Mouse (Mus musculus) layer of hippocampus, adult 18-20 months (tissue): ENCODE measurements around the gene Irf9. TPM values are rescaled to one million over a fixed set of nuclear protein-coding genes. Genes with fewer than 3 reads are reported as not detected.

Experiments
- DNase-seq, 2 experiments: peaks; one replicate each; pipeline ENCODE4 v3.0.0; 2022; ENCODE audit warnings: low spot score in 2 of 2
- total RNA-seq, 2 experiments: library from RNA; stranded (reverse); gene quantifications; 2 replicates each; pipeline ENCODE4 v1.2.3; 2021

Irf9 gene
- total RNA-seq, 2 experiments from 2014 or later: 10.9 to 13.3 TPM

- no peak for DNase-seq
These were observed 2.5 kb downstream of the Irf9 start for GRCm38 (mm10) chr14:55605743-55606459.

GRCm38 (mm10) chr14:55608339-55608738 lies 5.0 kb downstream of the Irf9 start:
- DNase-seq: no peak

DNA sequence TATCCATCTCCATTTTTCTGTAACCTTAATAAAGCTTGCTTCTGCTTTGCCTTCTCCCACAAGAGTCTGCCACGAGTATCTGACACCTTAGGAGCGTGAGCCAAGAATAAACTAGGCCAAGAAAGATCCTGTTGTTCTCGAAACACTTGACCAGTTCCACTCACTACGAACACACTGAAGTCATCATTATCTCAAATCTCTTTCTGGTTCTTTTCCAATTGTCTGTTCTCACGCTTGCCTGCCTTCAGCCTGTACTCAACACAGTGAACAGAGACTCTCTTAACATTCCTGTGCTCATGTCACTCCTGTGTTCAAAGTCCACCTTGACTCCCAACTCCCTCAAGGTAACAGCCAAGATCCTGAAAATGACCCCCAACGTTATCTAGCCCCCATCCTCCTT lies 10.0 kb downstream of the Irf9 start:
- no peak for DNase-seq

- DNase-seq: no peak
These were observed 11.3 kb downstream of the Irf9 start for GRCm38 (mm10) chr14:55614565-55615178.

- DNase-seq: no peak
These were observed 12.5 kb downstream of the Irf9 start for GRCm38 (mm10) chr14:55615876-55616275.

DNA sequence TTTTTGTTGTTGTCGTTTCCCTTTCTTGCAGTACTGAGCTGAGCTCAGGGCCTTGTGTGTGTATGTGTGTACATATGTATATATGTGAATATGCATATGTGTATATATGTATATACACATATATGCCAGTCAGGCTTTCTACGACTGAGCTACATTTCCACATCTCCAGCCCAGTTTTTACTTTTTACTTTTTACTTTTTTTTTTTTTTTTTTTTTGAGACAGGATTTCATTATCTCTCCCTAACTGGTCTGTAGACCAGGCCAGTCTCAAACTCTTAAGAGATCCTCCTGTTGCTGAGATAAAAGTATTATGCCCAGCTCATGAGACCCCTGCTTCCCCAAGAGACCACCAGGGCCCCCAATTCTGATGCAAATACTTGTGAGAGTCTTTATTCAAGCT lies 13.5 kb downstream of the Irf9 start:
- no peak for DNase-seq

GRCm38 (mm10) chr14:55617822-55618221 lies 14.5 kb downstream of the Irf9 start, which contains the start of gene Rec8:
Rec8 (plus strand) TSS chr14:55618037.
- no peak for DNase-seq

GRCm38 (mm10) chr14:55618486-55619195 lies 15.3 kb downstream of the Irf9 start:
- no peak for DNase-seq

DNA sequence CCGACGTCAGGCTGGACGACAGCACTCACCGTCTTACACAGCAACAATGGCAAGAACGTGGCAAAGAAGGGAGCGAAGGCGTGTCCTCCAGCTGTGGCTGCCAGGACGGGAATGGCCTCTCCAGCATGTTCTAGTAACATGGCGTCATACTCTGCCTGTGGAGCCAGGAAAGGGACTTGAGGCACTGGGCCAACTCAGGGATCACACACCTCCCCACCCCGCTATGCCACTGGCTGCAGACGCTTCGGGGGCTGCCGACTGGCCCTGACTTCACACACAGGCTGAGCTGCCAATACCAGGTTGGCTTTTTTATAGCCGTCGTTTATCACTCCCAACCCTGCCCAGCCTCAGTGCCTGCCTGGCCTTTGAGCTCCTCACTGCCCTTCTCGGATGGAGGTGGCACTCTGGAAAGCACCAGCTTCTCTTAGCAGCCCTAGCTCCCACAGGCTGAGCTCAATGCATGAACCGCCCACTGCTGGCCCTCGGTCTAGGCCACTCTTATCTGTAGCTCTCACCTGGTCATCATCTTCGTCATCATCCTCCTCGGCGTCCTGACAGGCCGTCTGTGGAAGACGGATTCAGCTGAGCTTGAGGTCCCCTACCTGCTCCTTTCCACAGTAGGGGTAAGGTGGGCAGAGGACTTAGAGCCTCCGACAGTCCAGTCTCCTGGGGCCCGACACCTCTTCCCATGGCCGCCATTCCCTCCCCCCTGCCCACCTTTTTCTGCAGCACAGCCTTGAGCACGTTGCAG lies 24.9 kb downstream of the Irf9 start:
- DNase-seq: no peak

- peak in 1 of 2 experiments; percentile 48 for DNase-seq
These were observed 25.9 kb downstream of the Irf9 start for GRCm38 (mm10) chr14:55629312-55629711.

GRCm38 (mm10) chr14:55634874-55635522 lies 31.6 kb downstream of the Irf9 start:
- DNase-seq: peak in 1 of 2 experiments; percentile 36

DNA sequence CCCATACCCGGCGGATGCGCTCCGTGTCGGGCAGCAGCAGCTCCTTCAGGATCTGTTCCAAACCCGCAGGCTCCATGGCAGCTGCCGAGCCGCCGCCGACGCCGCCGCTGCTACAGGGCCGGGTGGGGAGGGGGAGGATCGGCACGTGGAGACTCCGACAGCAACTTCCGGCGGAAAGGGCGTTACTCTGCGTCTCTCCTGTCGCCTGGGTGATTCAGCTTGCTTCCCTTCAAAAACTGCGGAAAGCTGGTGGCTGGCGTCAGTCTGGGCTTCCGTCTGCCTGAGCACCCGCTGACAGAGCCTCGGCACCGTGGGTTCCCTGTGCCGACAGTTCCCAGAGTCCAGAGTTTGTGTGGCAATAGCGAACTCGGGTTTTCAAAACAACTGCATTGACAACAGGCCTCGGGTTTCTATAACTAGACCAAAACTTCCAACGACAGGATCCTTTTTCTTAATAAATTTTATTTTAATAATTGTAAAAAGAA lies 32.2 kb downstream of the Irf9 start, which contains the start of gene Ipo4:
TSS of gene Ipo4 (minus strand) at position 435 of the 485 bp plus-strand sequence.
- peak; percentile 88 to 94 for DNase-seq

DNA sequence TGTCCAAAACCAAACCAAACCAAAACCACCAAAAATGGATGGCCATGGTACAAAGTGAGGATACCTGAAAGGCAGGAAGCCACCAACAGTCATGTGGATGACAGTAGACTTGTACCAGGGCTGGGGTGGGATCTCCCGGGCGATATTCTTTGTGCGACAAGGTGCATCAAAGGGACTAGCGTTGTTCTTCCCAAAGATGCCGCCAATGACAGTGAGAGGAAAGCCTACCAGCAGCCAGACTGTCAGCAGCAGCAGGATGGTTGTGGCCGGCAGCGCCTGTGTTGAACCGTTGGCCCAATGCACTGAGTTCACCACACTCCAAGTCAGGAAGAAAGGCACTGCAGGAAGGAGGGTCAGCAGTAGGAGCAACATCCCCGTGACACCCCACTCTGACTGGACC lies 34.4 kb downstream of the Irf9 start, which contains the start of gene Gm49378:
TSS of gene Gm49378 (minus strand) at position 101 of the 400 bp plus-strand sequence.
- no peak for DNase-seq

GRCm38 (mm10) chr14:55640816-55641215 lies 37.4 kb downstream of the Irf9 start:
- no peak for DNase-seq

DNA sequence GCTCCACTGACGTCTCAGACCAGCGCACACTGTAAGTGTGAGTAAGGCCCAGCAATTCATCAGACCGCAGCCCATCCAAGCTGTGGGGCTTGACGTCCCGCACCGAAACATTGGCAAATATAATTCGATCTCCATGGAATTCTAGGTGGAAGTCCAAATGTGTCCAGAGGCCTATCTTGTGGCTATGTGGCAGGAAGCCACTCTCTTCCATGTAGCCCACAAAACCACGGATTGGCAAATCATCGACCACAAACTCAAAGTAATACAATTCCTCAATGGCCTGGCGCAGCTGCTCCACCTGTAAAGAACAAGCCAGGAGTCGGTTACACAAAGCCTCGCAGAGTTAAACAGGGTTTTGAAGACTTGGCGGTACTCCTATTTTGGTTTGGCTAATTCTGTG lies 37.9 kb downstream of the Irf9 start:
- DNase-seq: no peak

DNA sequence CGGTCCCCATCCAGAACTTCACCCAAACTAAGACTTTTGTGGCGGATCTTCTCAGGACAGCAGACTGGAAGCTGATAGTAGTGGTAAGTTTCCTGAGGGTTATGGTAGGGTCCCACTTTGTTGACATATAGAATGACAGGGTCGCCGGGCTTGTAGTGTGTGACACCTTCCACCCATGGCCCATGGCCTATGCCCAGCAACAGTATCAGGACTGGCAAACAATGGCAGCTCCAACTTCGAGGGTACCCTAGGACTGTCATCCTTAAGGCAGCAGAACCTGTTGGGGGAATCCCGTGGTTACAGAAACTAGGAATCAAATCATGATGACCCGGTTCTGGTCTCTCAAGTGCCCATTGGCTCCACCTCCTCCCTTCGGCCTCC lies 39.3 kb downstream of the Irf9 start:
- no peak for DNase-seq

- DNase-seq: peak; percentile 83 to 90
These were observed 39.9 kb downstream of the Irf9 start, which contains the start of gene Tm9sf1 for GRCm38 (mm10) chr14:55643060-55643907. Tm9sf1 (minus strand) TSS chr14:55643806.

DNA sequence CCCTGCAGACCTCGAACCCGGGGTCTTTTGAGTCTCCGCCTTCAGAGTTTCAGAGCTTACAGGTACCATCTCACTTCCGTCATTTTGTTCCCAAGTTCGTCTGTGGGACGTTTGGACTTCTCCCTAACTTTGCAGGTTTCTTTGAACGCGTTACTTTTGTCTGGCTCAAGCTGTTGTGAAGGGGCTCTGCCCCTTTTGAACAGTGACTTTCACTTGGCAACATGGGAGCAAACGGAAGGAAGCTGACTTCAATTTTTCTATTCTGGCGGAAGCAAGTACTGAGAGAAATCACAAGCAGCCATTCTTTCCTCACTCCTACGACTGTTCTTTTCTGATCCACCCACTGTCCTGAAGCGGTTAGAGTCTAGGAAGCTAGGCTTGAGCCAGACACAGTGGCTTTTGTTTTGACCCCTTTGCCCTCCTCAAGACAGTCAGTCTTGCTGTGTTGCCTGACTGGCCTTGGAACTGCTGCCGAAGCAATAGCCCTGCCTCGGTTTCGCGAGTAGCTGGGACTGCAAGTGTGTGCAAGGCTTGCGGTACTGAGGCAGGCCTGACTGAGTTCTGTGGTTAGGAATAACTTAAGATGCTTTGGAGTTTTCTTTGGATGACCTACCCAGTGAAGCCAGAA lies 41.0 kb downstream of the Irf9 start:
- DNase-seq: no peak

DNA sequence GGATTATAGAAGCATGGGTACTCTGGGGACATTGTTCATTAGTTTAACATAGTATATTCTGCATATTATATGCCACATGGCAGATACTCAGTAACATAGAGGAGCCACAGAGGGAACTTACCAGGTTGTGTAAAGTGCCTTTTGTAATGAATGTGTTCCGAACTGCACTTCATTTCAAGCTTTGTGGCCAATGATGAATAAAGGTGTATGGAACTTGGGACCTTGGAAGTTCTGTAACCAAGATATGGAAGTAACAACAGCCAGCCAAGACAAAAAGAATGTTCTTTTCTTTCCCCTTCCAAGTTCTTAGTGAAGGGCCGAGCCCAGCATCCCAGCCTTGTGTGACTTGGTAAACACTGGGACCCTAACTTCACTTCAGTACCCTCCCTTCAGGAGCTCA lies 46.5 kb downstream of the Irf9 start, which contains the start of gene Tssk4:
TSS of gene Tssk4 (plus strand) at position 301 of the 400 bp plus-strand sequence.
- DNase-seq: no peak
